Mouse (Mus musculus) limb, embryonic 14.5 days (tissue): ENCODE measurements around the gene Hamp. TPM values are rescaled to one million over a fixed set of nuclear protein-coding genes. Genes with fewer than 3 reads are reported as not detected.

ENCODE experiments used
- ATAC-seq: fragments of 200-750 bp; cut with Nextera tagmentation; 2 replicates; pipeline ENCODE4 v1.8.0; 2017; ENCODE audit warnings: low read depth, moderate number of reproducible peaks, moderate TSS enrichment; ENCODE audit not compliant: low FRiP score
- DNase-seq: peaks from one replicate; pipeline ENCODE4 v3.0.0-alpha.2; 2015; ENCODE audit warnings: low spot score
- H3K27ac ChIP-seq: fragments of 300-500 bp; sonication (generic); replicated peaks from 2 replicates; pipeline ENCODE4 v1.5.1; 2014; ENCODE audit warnings: low read depth, mild to moderate bottlenecking, low read length, moderate library complexity, mixed read lengths
- H3K27me3 ChIP-seq: fragments of 300-500 bp; sonication (generic); 2 replicates; pipeline ENCODE4 v1.6.1; 2014; ENCODE audit warnings: low read length, mixed read lengths; ENCODE audit not compliant: control insufficient read depth, insufficient read depth
- H3K36me3 ChIP-seq: fragments of 300-500 bp; sonication (generic); 2 replicates; pipeline ENCODE4 v1.6.1; 2014; ENCODE audit warnings: mild to moderate bottlenecking, low read length, moderate library complexity, mixed read lengths; ENCODE audit not compliant: control insufficient read depth, insufficient read depth
- H3K4me1 ChIP-seq: fragments of 300-500 bp; sonication (generic); 2 replicates; pipeline ENCODE4 v1.6.1; 2014; ENCODE audit warnings: antibody characterized with exemption, low read length, mixed read lengths; ENCODE audit not compliant: control insufficient read depth, insufficient read depth
- H3K4me2 ChIP-seq: fragments of 300-500 bp; sonication (generic); replicated peaks from 2 replicates; pipeline ENCODE4 v1.6.1; 2014; ENCODE audit warnings: low read depth, mild to moderate bottlenecking, low read length, moderate library complexity; ENCODE audit not compliant: severe bottlenecking
- H3K4me3 ChIP-seq: fragments of 300-500 bp; sonication (generic); replicated peaks from 2 replicates; pipeline ENCODE4 v1.5.1; 2014; ENCODE audit warnings: low read length
- H3K9ac ChIP-seq: fragments of 300-500 bp; sonication (generic); 2 replicates; pipeline ENCODE4 v1.6.1; 2014; ENCODE audit warnings: mild to moderate bottlenecking, low read depth, low read length, moderate library complexity; ENCODE audit not compliant: severe bottlenecking
- H3K9me3 ChIP-seq: fragments of 300-500 bp; sonication (generic); 2 replicates; pipeline ENCODE4 v1.6.1; 2016; ENCODE audit warnings: low read length; ENCODE audit not compliant: control insufficient read depth
- POLR2A ChIP-seq: fragments of 200-500 bp; IDR thresholded peaks from 2 replicates; pipeline ENCODE4 v1.8.0; 2012; ENCODE audit warnings: inconsistent platforms, mild to moderate bottlenecking, moderate library complexity, borderline replicate concordance; ENCODE audit not compliant: insufficient read depth, insufficient read length; ENCODE audit errors: extremely low read depth
- WGBS: fragments of 180-500 bp; shearing (Covaris S2); extraction: QIAGEN DNeasy Blood & Tissue Kit; methylation state at CpG from one replicate; pipeline ENCODE4 v1.1.7; 2014; 5-methylcytosine and 5-hydroxymethylcytosine counted together
- polyA plus RNA-seq, 2 experiments: library from polyadenylated mRNA; depleted of rRNA in 1 of 2; stranded (reverse) in 1 of 2; unstranded in 1 of 2; fragments of >200 nt; fragmentation: Nextera tagmentation in 1 of 2; extraction: Ambion mirVana in 1 of 2; gene quantifications; 2 replicates each; pipeline versions ENCODE4 v1.2.1 to v1.2.3; 2012 to 2014

The Hamp gene
- polyA plus RNA-seq, 2 experiments = 0.23 TPM; not detected in 1

- DNase-seq (no peak), ATAC-seq (no peak)
- H3K9ac ChIP-seq = no peak overlapping the region
- H3K4me3 ChIP-seq = no peak overlapping the region
- peaks cover 24% of the 10 kb centered on the region for H3K36me3 ChIP-seq
- no peaks in the 10 kb centered on the region for H3K9me3 ChIP-seq
- no peak for TF ChIP-seq POLR2A
- H3K27me3 ChIP-seq = no peaks in the 10 kb centered on the region
- 86% methylated on average over 6 of the region's 6 CpGs for WGBS
- H3K4me1 ChIP-seq = peaks cover 12% of the 10 kb centered on the region
- no peak overlapping the region for H3K27ac ChIP-seq
- H3K4me2 ChIP-seq = no peak overlapping the region
Observed at GRCm38 (mm10) chr7:30959786-30960349, 16.0 kb upstream of the Hamp start.

- Histone ChIP-seq H3K4me3 (no peak overlapping the region), H3K27me3 (no peaks in the 10 kb centered on the region), H3K4me2 (no peak overlapping the region), H3K4me1 (peaks cover 12% of the 10 kb centered on the region), H3K27ac (no peak overlapping the region), H3K36me3 (peaks cover 33% of the 10 kb centered on the region), H3K9ac (no peak overlapping the region), H3K9me3 (no peaks in the 10 kb centered on the region)
- ATAC-seq = no peak
- DNase-seq = no peak
- TF ChIP-seq POLR2A = no peak
- 95% methylated on average over 9 of the region's 9 CpGs for WGBS
Observed at GRCm38 (mm10) chr7:30958866-30959487, 15.1 kb upstream of the Hamp start.

DNA sequence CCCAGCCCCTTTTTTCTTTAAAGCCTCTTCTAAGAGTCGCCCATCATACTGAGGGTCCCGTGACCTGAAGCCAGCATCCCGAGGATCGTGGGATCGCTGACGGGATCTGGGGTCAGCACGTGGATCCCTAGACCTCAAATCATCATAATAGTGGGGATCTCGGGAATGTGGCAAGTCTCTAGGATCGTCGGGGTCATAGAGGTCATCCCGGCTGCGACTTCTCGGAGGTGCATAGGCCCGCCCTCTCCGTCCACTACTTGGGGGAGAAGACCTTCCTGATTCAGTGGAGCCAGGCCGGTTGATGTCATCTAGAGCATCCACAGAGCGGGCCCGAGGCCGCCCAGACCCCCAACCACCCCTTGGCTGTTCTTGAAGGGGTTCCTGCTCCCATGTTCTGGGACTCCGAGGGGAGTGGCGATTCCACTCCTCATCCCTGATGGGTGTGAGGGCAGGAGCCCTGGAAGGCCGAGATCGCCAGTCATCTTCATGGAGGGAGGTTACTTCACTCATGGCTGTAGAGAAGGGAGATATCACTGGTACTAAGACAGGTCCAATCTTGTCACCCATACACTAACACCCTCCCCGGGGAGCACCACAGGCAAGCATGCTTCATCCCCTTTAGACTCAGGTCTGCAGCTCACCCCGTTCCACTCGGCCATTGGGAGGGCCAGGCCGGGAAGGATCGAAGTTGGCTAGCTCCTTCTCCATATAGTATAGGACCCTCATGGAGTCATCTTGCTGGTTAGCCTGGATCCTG lies 14.5 kb upstream of the Hamp start:
- no peaks in the 10 kb centered on the region for H3K9me3 ChIP-seq
- peaks cover 12% of the 10 kb centered on the region for H3K4me1 ChIP-seq
- H3K4me3 ChIP-seq = peak overlapping the region; percentile 96
- DNase-seq (no peak), ATAC-seq (no peak)
- WGBS = 73% methylated on average over 28 of the region's 28 CpGs
- peak overlapping the region; percentile 97; the same call in 1 of the 2 replicates for H3K27ac ChIP-seq
- H3K27me3 ChIP-seq = no peaks in the 10 kb centered on the region
- peaks cover 40% of the 10 kb centered on the region for H3K36me3 ChIP-seq
- H3K4me2 ChIP-seq = peak overlapping the region; percentile 63
- no peak for TF ChIP-seq POLR2A
- peak overlapping the region; percentile 99 for H3K9ac ChIP-seq

- Histone ChIP-seq H3K9ac (peak overlapping the region; percentile 99), H3K4me2 (peak overlapping the region; percentile 63), H3K27ac (peak overlapping the region; percentile 97), H3K9me3 (no peaks in the 10 kb centered on the region), H3K27me3 (no peaks in the 10 kb centered on the region), H3K36me3 (peaks cover 49% of the 10 kb centered on the region), H3K4me1 (peaks cover 12% of the 10 kb centered on the region), H3K4me3 (peak overlapping the region; percentile 96)
- ATAC-seq (peak; percentile 68), DNase-seq (peak; percentile 86)
- TF ChIP-seq POLR2A = peak; percentile 43; the same call in 1 of the 2 replicates
- under 1% methylated on average over 43 of the region's 43 CpGs for WGBS
Observed at GRCm38 (mm10) chr7:30957367-30957783, 13.5 kb upstream of the Hamp start.

DNA sequence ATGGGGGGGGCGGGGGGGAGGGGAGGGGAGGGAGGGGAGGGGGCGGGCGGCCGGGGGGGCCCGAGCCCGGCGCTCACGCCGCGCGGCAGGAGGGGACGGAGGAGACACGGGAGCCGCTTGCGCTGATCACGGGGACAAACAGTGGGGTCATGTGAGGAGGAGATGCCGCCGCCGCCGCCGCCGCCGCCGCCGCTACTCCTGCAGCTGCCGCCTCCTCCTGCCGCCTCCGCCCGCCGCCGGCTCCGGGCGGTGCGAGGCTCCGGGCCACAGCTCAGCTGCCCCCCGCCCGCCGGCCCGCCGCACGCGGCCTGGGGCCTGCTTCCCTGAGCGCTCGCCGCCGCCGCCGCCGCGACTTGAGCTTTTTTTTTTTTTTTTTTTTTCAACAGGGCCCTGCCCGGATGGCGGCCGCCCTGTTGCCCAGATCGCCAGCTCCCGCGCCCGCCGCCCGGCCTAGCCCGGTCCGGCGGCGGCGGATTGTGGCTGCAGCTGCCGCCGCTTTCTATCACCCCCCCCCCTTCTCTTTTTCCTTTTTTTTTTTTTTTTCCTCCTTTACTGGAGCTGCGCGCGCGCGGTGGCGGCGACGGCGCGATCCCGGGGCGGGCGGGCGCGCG lies 13.0 kb upstream of the Hamp start, which contains the start of gene Usf2:
TSS of gene Usf2 (minus strand) at position 48 of the 611 bp plus-strand sequence.
- Histone ChIP-seq H3K4me3 (peak within 1 kb of the TSS; percentile 96), H3K9me3 (no peaks in the 10 kb centered on the region), H3K36me3 (peaks cover 54% of the 10 kb centered on the region), H3K9ac (peak within 1 kb of the TSS; percentile 99), H3K4me1 (peaks cover 12% of the 10 kb centered on the region), H3K27ac (peak within 1 kb of the TSS; percentile 97), H3K4me2 (peak within 1 kb of the TSS; percentile 77), H3K27me3 (no peaks in the 10 kb centered on the region)
- under 1% methylated on average over 25 of the region's 82 CpGs for WGBS
- peak; percentile 64 for ATAC-seq
- no peak; the same call in 1 of the 2 replicates for TF ChIP-seq POLR2A
- peak; percentile 76 for DNase-seq
